Mouse (Mus musculus) spleen, adult 2 months (tissue): ENCODE measurements around the gene Gm884. TPM values are rescaled to one million over a fixed set of nuclear protein-coding genes. Genes with fewer than 3 reads are reported as not detected.

Experiments used
- DNase-seq, 2 experiments: peaks; one replicate each; pipeline versions ENCODE4 v3.0.0 to v3.0.0-alpha.2; 2012 to 2021; ENCODE audit warnings: low spot score in 2 of 2, low read depth in 1 of 2
- H3K27ac ChIP-seq: fragments of 200-500 bp; 2 replicates; pipeline ENCODE4 v1.5.1; 2012; ENCODE audit warnings: low read length, inconsistent platforms; ENCODE audit not compliant: insufficient read depth
- H3K27me3 ChIP-seq: fragments of 200-500 bp; 2 replicates; pipeline ENCODE4 v1.6.1; 2012; ENCODE audit warnings: mild to moderate bottlenecking, moderate library complexity, low read length, inconsistent platforms; ENCODE audit not compliant: control insufficient read depth, insufficient read depth
- H3K36me3 ChIP-seq: fragments of 200-500 bp; 2 replicates; pipeline ENCODE4 v1.6.1; 2012; ENCODE audit warnings: mild to moderate bottlenecking, low read length, inconsistent platforms; ENCODE audit not compliant: control insufficient read depth, insufficient read depth
- H3K4me1 ChIP-seq: fragments of 200-500 bp; 2 replicates; pipeline ENCODE4 v1.6.1; 2011; ENCODE audit warnings: inconsistent platforms; ENCODE audit not compliant: control insufficient read depth, insufficient read depth, insufficient read length
- H3K4me3 ChIP-seq: fragments of 200-500 bp; 2 replicates; pipeline ENCODE4 v1.5.1; 2011; ENCODE audit warnings: mild to moderate bottlenecking, inconsistent platforms; ENCODE audit not compliant: insufficient read depth, insufficient read length; ENCODE audit errors: extremely low read depth
- CTCF ChIP-seq: fragments of 200-500 bp; IDR thresholded peaks from 2 replicates; pipeline ENCODE4 v1.5.1; 2011; ENCODE audit warnings: mild to moderate bottlenecking, inconsistent platforms; ENCODE audit not compliant: insufficient read depth, insufficient read length, insufficient replicate concordance; ENCODE audit errors: extremely low read depth
- POLR2A ChIP-seq: fragments of 200-500 bp; IDR thresholded peaks from 2 replicates; pipeline ENCODE4 v1.6.1; 2011; ENCODE audit warnings: low read depth, low read length, inconsistent platforms
- WGBS: fragments of 180-500 bp; shearing (Covaris S2); methylation state at CpG from one replicate; pipeline ENCODE4 v1.1.7; 2018; 5-methylcytosine and 5-hydroxymethylcytosine counted together
- polyA plus RNA-seq: library from polyadenylated mRNA; depleted of rRNA; stranded (reverse); fragments of >200 nt; gene quantifications from 2 replicates; pipeline ENCODE4 v1.2.3, GENCODE M21; 2012; rRNA removed

Gm884 gene
- polyA plus RNA-seq, 1 experiment = not detected

GRCm38 (mm10) chr11:103512111-103512510, 108.8 kb downstream of the Gm884 start:
- no peak for TF ChIP-seq POLR2A
- TF ChIP-seq CTCF = no peak
- no peak overlapping the region for H3K4me3 ChIP-seq

GRCm38 (mm10) chr11:103504497-103504896, 116.4 kb downstream of the Gm884 start, which contains the start of gene Lrrc37a:
Gene Lrrc37a, minus strand, starts transcription at chr11:103504597.
- no peak within 1 kb of the TSS for H3K27ac ChIP-seq
- no peaks in the 10 kb centered on the region for H3K27me3 ChIP-seq
- 93% methylated on average over 12 of the region's 12 CpGs for WGBS
- no peaks in the 10 kb centered on the region for H3K4me1 ChIP-seq
- no peaks in the 10 kb centered on the region for H3K36me3 ChIP-seq
- DNase-seq = no peak
- H3K4me3 ChIP-seq = no peak within 1 kb of the TSS
- TF ChIP-seq POLR2A (no peak), CTCF (no peak)

More at GRCm38 (mm10) chr11:103512111-103512510, 108.8 kb downstream of the Gm884 start:
- no peaks in the 10 kb centered on the region for H3K27me3 ChIP-seq
- no peak overlapping the region for H3K27ac ChIP-seq
- WGBS = 88% methylated on average over 2 of the region's 2 CpGs
- H3K36me3 ChIP-seq = no peaks in the 10 kb centered on the region
- no peak for DNase-seq
- no peaks in the 10 kb centered on the region for H3K4me1 ChIP-seq

Other genes starting within 250 kb of the Gm884 start
- 26.8 and 27.5 TPM in 2 replicates for gene Plekhm1, start 208.5 kb downstream of the Gm884 start, polyA plus RNA-seq
- not detected in 2 replicates for gene Lrrc37a, start 116.5 kb downstream of the Gm884 start, polyA plus RNA-seq
- gene Lyzl6, start 17.8 kb upstream of the Gm884 start, polyA plus RNA-seq = not detected in 2 replicates
- not detected in 2 replicates for gene Rprml, start 28.4 kb upstream of the Gm884 start, polyA plus RNA-seq
- gene Gosr2, start 76.8 kb upstream of the Gm884 start, polyA plus RNA-seq = 57.4 and 58.5 TPM in 2 replicates
- gene Wnt9b, start 128.7 kb upstream of the Gm884 start, polyA plus RNA-seq = 0.16 and 0.18 TPM in 2 replicates
- gene Wnt3, start 153.0 kb upstream of the Gm884 start, polyA plus RNA-seq = 0.06 and 0.08 TPM in 2 replicates